Mouse (Mus musculus) limb, embryonic 11.5 days (tissue): ENCODE data around the gene Ube2d3. TPM values are rescaled to one million over a fixed set of nuclear protein-coding genes. Genes with fewer than 3 reads are reported as not detected.

ENCODE experiments used
- ATAC-seq: fragments of 200-750 bp; cut with Nextera tagmentation; 2 replicates; pipeline ENCODE4 v1.8.0; 2017; ENCODE audit warnings: low read depth; ENCODE audit not compliant: insufficient number of reproducible peaks, low FRiP score, low TSS enrichment
- DNase-seq: peaks from one replicate; pipeline ENCODE4 v3.0.0-alpha.2; 2015; ENCODE audit warnings: low spot score
- H3K27ac ChIP-seq: fragments of 300-500 bp; sonication (generic); replicated peaks from 2 replicates; pipeline ENCODE4 v1.5.1; 2014; ENCODE audit warnings: low read depth, mild to moderate bottlenecking, low read length
- H3K27me3 ChIP-seq: fragments of 300-500 bp; sonication (generic); 2 replicates; pipeline ENCODE4 v1.6.1; 2014; ENCODE audit warnings: mild to moderate bottlenecking, low read length, mixed read lengths; ENCODE audit not compliant: control insufficient read depth, insufficient read depth
- H3K36me3 ChIP-seq: fragments of 300-500 bp; sonication (generic); 2 replicates; pipeline ENCODE4 v1.6.1; 2014; ENCODE audit warnings: mild to moderate bottlenecking, low read length, moderate library complexity, mixed read lengths; ENCODE audit not compliant: control insufficient read depth, insufficient read depth
- H3K4me1 ChIP-seq: fragments of 300-500 bp; sonication (generic); 2 replicates; pipeline ENCODE4 v1.6.1; 2014; ENCODE audit warnings: low read length, mixed read lengths; ENCODE audit not compliant: control insufficient read depth, insufficient read depth
- H3K4me2 ChIP-seq: fragments of 300-500 bp; sonication (generic); 2 replicates; pipeline ENCODE4 v1.6.1; 2014; ENCODE audit warnings: low read depth, mild to moderate bottlenecking, moderate library complexity; ENCODE audit not compliant: severe bottlenecking
- H3K4me3 ChIP-seq: fragments of 300-500 bp; sonication (generic); 2 replicates; pipeline ENCODE4 v1.5.1; 2014; ENCODE audit warnings: low read depth, low read length
- H3K9ac ChIP-seq: fragments of 300-500 bp; sonication (generic); 2 replicates; pipeline ENCODE4 v1.6.1; 2014; ENCODE audit warnings: mild to moderate bottlenecking, low read length
- H3K9me3 ChIP-seq: fragments of 300-500 bp; sonication (generic); 2 replicates; pipeline ENCODE4 v1.6.1; 2016; ENCODE audit warnings: low read length; ENCODE audit not compliant: control insufficient read depth
- WGBS: fragments of 180-500 bp; shearing (Covaris S2); extraction: QIAGEN DNeasy Blood & Tissue Kit; methylation state at CpG from one replicate; pipeline ENCODE4 v1.1.7; 2014; 5-methylcytosine and 5-hydroxymethylcytosine counted together
- polyA plus RNA-seq: library from polyadenylated mRNA; unstranded; fragments of >200 nt; fragmentation: Nextera tagmentation; extraction: Ambion mirVana; gene quantifications from 2 replicates; pipeline ENCODE4 v1.2.1, GENCODE M21; 2014

Ube2d3 gene
- polyA plus RNA-seq, 1 experiment from 2014 or later = 639 TPM

DNA sequence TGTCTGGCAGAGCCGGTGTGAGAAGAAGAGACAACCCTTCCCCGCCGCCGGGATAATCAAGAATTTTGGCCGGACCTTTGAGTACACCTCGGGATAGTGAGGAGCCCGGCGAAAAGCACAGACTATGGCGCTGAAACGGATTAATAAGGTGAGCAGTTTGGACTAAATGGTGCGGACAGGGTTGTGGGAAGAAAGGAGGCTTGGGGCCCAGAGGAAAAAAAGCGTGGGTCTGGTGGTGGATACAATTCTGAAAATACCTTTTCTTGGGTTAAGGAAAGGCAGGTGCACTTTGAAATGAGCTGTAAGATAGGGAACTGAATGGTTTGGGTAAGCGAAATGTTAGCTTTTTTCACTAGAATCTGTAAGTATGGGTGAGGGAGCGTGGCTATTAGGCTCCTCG, 1.7 kb downstream of the Ube2d3 start:
- peaks cover 10% of the 10 kb centered on the region; the same call in 1 of the 2 replicates for H3K4me1 ChIP-seq
- ATAC-seq = no peak
- H3K27me3 ChIP-seq = no peaks in the 10 kb centered on the region

GRCm38 (mm10) chr3:135440221-135440620, 2.3 kb downstream of the Ube2d3 start:
- peak overlapping the region; percentile 79 for H3K4me2 ChIP-seq
- 0 out of 2 replicates have a peak, but pooled peaks cover 2% of the 10 kb centered on the region for H3K36me3 ChIP-seq
- H3K27ac ChIP-seq = no peak overlapping the region
- H3K9me3 ChIP-seq = no peaks in the 10 kb centered on the region
- no peak for ATAC-seq
- peak overlapping the region; percentile 97 for H3K9ac ChIP-seq
- peak; percentile 26 for DNase-seq
- H3K27me3 ChIP-seq = no peaks in the 10 kb centered on the region
- H3K4me3 ChIP-seq = peak overlapping the region; percentile 85
- peaks cover 10% of the 10 kb centered on the region; the same call in 1 of the 2 replicates for H3K4me1 ChIP-seq
- 26% methylated on average over 7 of the region's 7 CpGs for WGBS

More for the DNA sequence above, 1.7 kb downstream of the Ube2d3 start:
- no peak overlapping the region for H3K27ac ChIP-seq
- WGBS = 5% methylated on average over 15 of the region's 15 CpGs
- peak overlapping the region; percentile 97 for H3K9ac ChIP-seq
- DNase-seq = no peak
- H3K4me3 ChIP-seq = peak overlapping the region; percentile 85
- H3K4me2 ChIP-seq = peak overlapping the region; percentile 79
- H3K9me3 ChIP-seq = no peaks in the 10 kb centered on the region
- H3K36me3 ChIP-seq = 0 out of 2 replicates have a peak, but pooled peaks cover 2% of the 10 kb centered on the region

GRCm38 (mm10) chr3:135440621-135441020, 2.7 kb downstream of the Ube2d3 start:
- peaks cover 10% of the 10 kb centered on the region; the same call in 1 of the 2 replicates for H3K4me1 ChIP-seq
- H3K9me3 ChIP-seq = no peaks in the 10 kb centered on the region
- ATAC-seq (no peak), DNase-seq (no peak)
- H3K27me3 ChIP-seq = no peaks in the 10 kb centered on the region
- H3K9ac ChIP-seq = peak overlapping the region; percentile 97
- peak overlapping the region; percentile 79 for H3K4me2 ChIP-seq
- no peak overlapping the region for H3K27ac ChIP-seq
- peak overlapping the region; percentile 85 for H3K4me3 ChIP-seq
- 0 out of 2 replicates have a peak, but pooled peaks cover 2% of the 10 kb centered on the region for H3K36me3 ChIP-seq
- WGBS = 62% methylated on average over 10 of the region's 10 CpGs

DNA sequence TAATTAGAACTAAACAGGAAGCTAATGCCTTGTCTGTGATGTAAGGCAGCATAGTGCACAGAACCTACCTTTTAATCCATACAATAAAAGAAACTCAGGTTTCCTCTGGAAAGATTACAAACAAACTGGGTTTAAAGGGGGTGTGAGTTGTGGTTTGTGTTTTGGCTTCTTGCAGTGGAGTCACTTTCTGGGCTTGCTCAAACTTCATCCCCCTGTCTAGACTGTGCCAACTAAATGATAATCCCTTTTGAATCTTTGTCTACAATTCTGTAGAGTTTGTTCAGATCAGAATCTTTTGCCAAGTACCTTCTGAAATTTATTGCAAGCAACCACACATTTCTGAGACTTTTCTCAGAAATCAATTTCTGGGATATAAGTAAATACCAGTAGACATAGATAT, 7.0 kb downstream of the Ube2d3 start:
- H3K27ac ChIP-seq = no peak overlapping the region
- H3K4me2 ChIP-seq = no peak overlapping the region
- peaks cover 5% of the 10 kb centered on the region; the same call in 1 of the 2 replicates for H3K4me1 ChIP-seq
- H3K27me3 ChIP-seq = no peaks in the 10 kb centered on the region
- no peak overlapping the region for H3K9ac ChIP-seq
- no peak overlapping the region for H3K4me3 ChIP-seq
- ATAC-seq (no peak), DNase-seq (no peak)
- 0 out of 2 replicates have a peak, but pooled peaks cover 2% of the 10 kb centered on the region for H3K36me3 ChIP-seq
- H3K9me3 ChIP-seq = no peaks in the 10 kb centered on the region

- no peaks in the 10 kb centered on the region for H3K4me1 ChIP-seq
- DNase-seq (no peak), ATAC-seq (no peak)
- H3K27me3 ChIP-seq = no peaks in the 10 kb centered on the region
- H3K27ac ChIP-seq = no peak overlapping the region
- no peak overlapping the region for H3K4me2 ChIP-seq
- 0 out of 2 replicates have a peak, but pooled peaks cover 3% of the 10 kb centered on the region for H3K36me3 ChIP-seq
- H3K4me3 ChIP-seq = no peak overlapping the region
- H3K9ac ChIP-seq = no peak overlapping the region
- H3K9me3 ChIP-seq = no peaks in the 10 kb centered on the region
Observed at GRCm38 (mm10) chr3:135458981-135459380, 21.0 kb downstream of the Ube2d3 start.

- Histone ChIP-seq H3K9ac (no peak overlapping the region), H3K4me1 (no peaks in the 10 kb centered on the region), H3K4me3 (no peak overlapping the region), H3K36me3 (peaks cover 2% of the 10 kb centered on the region; the same call in 1 of the 2 replicates), H3K4me2 (no peak overlapping the region), H3K27me3 (no peaks in the 10 kb centered on the region), H3K27ac (no peak overlapping the region), H3K9me3 (no peaks in the 10 kb centered on the region)
- ATAC-seq (no peak), DNase-seq (no peak)
- WGBS = 80% methylated on average over 1 of the region's 1 CpGs
Observed at GRCm38 (mm10) chr3:135468402-135468801, 30.5 kb downstream of the Ube2d3 start.

- Histone ChIP-seq H3K27ac (no peak overlapping the region), H3K4me3 (no peak overlapping the region), H3K4me1 (no peaks in the 10 kb centered on the region), H3K27me3 (no peaks in the 10 kb centered on the region), H3K4me2 (no peak overlapping the region), H3K36me3 (peaks cover 2% of the 10 kb centered on the region; the same call in 1 of the 2 replicates), H3K9ac (no peak overlapping the region), H3K9me3 (no peaks in the 10 kb centered on the region)
- DNase-seq = no peak
- no peak for ATAC-seq
- 64% methylated on average over 3 of the region's 3 CpGs for WGBS
Observed at GRCm38 (mm10) chr3:135469146-135469545, 31.2 kb downstream of the Ube2d3 start.

GRCm38 (mm10) chr3:135469974-135470373, 32.0 kb downstream of the Ube2d3 start:
- no peak overlapping the region for H3K4me2 ChIP-seq
- ATAC-seq = no peak
- no peak overlapping the region for H3K9ac ChIP-seq
- DNase-seq = no peak
- no peak overlapping the region for H3K27ac ChIP-seq
- H3K4me3 ChIP-seq = no peak overlapping the region
- H3K9me3 ChIP-seq = no peaks in the 10 kb centered on the region
- 49% methylated on average over 4 of the region's 4 CpGs for WGBS
- H3K27me3 ChIP-seq = no peaks in the 10 kb centered on the region
- H3K4me1 ChIP-seq = no peaks in the 10 kb centered on the region
- peaks cover 2% of the 10 kb centered on the region; the same call in 1 of the 2 replicates for H3K36me3 ChIP-seq

- H3K27ac ChIP-seq = no peak overlapping the region
- ATAC-seq (no peak), DNase-seq (no peak)
- no peaks in the 10 kb centered on the region for H3K4me1 ChIP-seq
- WGBS = 88% methylated on average over 1 of the region's 1 CpGs
- no peak overlapping the region for H3K4me3 ChIP-seq
- no peaks in the 10 kb centered on the region for H3K27me3 ChIP-seq
- no peak overlapping the region for H3K9ac ChIP-seq
- peaks cover 2% of the 10 kb centered on the region; the same call in 1 of the 2 replicates for H3K36me3 ChIP-seq
- no peak overlapping the region for H3K4me2 ChIP-seq
- H3K9me3 ChIP-seq = no peaks in the 10 kb centered on the region
Observed at GRCm38 (mm10) chr3:135470823-135471222, 32.9 kb downstream of the Ube2d3 start.
